Mouse (Mus musculus) megakaryocyte progenitor cell, adult 5-6 weeks (primary cell): ENCODE measurements around the gene Nme8. TPM values are rescaled to one million over a fixed set of nuclear protein-coding genes. Genes with fewer than 3 reads are reported as not detected.
A peak's percentile ranks its signal among the peaks of the same experiment; 100 is the strongest.

ENCODE experiments used
- ATAC-seq: replicated peaks from 2 replicates; pipeline ENCODE4 v1.8.0; 2016; ENCODE audit warnings: mild to moderate bottlenecking, moderate TSS enrichment, inconsistent platforms; ENCODE audit not compliant: poor library complexity
- total RNA-seq, 2 experiments: library from RNA; stranded (forward) in 1 of 2; stranded (reverse) in 1 of 2; fragments of 157-497, 149-512 nt in 1 of 2; fragments of 200-1000 nt in 1 of 2; gene quantifications; 2 replicates each; pipeline versions ENCODE4 v1.2.3 to v1.2.4; 2015 to 2017

Nme8 gene
- total RNA-seq (2015) (not detected in 2 replicates), total RNA-seq (2017) (not detected in 2 replicates)

DNA sequence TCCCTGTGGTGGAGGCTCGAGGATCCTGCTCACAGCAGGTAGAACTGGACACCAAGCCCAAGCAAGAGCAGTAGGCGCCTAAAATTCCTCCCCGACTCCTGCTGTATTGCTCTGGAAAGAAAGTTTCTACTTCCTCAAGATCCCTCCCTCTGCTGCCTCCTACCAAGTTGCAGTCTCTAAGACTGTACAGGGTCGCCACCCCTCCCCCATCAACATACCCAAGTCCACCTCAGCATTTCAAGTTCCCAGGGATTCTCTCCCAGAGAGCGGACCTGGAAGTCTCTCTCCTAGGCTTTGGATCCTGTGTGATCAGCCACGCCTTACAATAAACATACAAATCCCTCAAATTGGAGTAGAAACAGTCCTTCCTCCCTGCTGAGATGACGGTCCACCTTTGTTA is at the start of gene Nme8:
Nme8 (minus strand) TSS at position 5 of the 400 bp plus-strand sequence.
- ATAC-seq, result no peak

GRCm38 (mm10) chr13:19745741-19746140 is 48.1 kb upstream of the Nme8 start:
- no peak for ATAC-seq

- ATAC-seq, result no peak
Measured at GRCm38 (mm10) chr13:19744536-19744935, 46.9 kb upstream of the Nme8 start.

GRCm38 (mm10) chr13:19734597-19734996 is 37.0 kb upstream of the Nme8 start:
- ATAC-seq, result no peak

- ATAC-seq, result peak; percentile 46; the same call in 1 of the 2 replicates
Measured at GRCm38 (mm10) chr13:19730826-19731225, 33.2 kb upstream of the Nme8 start.

DNA sequence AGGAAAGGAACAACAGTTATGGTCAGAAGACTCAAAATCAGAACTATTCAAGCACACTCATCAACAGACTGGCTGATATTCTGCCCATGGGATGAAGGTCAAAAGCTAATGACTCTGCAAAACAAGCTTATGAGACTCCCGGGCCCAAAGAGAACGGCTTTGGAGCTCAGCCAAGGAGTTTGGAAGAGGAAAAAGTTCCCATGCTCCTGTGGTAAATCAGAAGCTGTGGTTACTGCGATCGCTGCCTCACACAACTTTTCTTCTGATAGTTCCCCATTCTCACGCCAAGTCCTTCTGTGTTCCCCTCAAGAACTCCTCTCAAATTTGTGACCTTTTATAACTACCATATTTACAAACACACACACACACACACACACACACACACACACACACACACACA is 21.4 kb upstream of the Nme8 start:
- ATAC-seq, result peak; percentile 37; the same call in 1 of the 2 replicates

DNA sequence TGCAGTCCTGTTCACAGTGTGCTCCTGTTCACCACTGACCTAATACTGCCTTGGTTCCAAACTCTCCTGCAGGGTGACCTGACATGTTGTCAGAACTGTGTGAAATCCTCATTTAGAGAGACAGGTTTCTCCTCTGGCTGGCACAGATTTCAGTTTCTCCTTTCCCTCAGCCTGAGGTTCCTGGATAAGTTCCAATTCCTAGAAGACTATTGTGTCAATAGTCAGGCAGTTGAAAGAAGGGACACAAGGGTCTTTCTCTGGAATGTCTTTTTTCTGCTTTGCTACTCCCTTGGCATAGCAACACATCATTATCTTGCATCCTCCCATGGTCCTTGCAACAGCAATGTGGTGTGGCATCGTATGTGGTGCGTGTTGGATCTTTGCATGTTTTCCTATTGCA is 19.6 kb upstream of the Nme8 start:
- no peak for ATAC-seq

GRCm38 (mm10) chr13:19703806-19704205 is 6.2 kb upstream of the Nme8 start:
- no peak for ATAC-seq

GRCm38 (mm10) chr13:19701443-19702078 is 4.0 kb upstream of the Nme8 start:
- ATAC-seq, result no peak

GRCm38 (mm10) chr13:19700733-19701442 is 3.3 kb upstream of the Nme8 start:
- ATAC-seq, result peak; percentile 71

DNA sequence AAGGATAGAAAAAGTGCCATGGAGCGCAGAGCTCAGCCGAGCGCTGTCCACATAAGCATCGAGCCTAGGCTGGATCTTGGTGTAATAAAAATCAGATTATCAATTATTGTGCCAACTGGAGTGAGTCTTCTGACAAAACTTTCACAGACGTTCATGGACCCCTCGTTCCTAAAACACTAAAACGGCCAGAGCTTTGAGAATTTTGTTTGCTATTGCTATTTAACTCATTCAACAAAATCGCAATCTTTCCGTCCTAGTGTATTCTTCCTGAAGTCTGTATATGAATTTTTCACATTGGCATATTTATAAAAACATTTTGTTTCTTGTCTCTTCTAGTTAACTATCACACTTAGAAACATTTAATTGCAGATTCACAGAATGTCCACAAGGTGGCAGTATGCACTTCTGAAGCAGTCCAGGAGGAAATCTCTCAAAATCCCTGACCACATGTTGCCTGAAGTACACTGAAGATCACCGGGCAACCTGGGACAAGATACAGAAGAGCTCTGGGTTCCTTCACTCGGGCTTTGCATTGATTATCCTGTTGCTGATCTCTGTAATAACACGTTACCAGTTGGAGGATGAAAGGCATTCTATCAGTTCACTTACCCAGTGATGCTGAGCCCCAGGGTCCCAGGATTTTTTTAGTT is 1.1 kb upstream of the Nme8 start:
- peak; percentile 89 for ATAC-seq

- ATAC-seq, result no peak; the same call in 1 of the 2 replicates
Measured at GRCm38 (mm10) chr13:19690417-19690816, 7.2 kb downstream of the Nme8 start.

DNA sequence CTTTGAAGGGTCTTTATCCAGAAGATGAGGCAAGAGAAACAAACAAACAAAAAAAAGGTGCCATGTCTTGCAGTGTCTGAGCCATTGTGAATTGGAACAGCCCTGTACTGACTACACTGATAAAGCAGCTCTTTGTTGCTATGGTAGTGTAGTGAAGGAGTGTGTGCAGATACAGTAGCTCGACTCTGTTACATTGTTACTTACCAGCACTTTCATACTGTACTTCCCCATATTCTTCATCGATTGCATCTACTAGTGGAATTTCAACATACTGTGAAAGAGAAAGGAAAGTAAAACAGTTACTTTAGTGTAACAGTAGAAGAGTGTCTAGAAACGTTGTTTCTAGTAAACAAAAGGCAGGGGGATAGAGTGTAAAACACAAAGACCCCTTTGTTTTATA is 7.6 kb downstream of the Nme8 start:
- ATAC-seq, result peak; percentile 94

DNA sequence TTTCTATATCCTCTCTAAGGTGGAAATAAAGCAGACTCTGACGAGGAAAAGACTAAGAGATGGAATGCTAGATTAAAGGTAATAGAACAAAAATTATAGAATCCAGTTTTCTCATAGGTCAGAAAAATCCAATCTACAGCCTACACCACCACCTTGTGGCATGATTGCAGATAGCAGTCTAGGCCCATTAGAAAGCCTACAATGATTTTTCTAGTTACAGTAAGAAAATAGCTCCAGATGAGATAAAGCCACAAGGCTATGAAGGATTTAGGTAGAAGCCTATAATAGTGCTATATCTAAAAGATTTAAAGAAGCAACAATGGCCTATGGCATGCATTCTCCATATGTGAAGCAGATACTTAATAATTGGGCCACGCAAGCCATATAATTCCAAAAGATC is 13.6 kb downstream of the Nme8 start:
- peak; percentile 78 for ATAC-seq

DNA sequence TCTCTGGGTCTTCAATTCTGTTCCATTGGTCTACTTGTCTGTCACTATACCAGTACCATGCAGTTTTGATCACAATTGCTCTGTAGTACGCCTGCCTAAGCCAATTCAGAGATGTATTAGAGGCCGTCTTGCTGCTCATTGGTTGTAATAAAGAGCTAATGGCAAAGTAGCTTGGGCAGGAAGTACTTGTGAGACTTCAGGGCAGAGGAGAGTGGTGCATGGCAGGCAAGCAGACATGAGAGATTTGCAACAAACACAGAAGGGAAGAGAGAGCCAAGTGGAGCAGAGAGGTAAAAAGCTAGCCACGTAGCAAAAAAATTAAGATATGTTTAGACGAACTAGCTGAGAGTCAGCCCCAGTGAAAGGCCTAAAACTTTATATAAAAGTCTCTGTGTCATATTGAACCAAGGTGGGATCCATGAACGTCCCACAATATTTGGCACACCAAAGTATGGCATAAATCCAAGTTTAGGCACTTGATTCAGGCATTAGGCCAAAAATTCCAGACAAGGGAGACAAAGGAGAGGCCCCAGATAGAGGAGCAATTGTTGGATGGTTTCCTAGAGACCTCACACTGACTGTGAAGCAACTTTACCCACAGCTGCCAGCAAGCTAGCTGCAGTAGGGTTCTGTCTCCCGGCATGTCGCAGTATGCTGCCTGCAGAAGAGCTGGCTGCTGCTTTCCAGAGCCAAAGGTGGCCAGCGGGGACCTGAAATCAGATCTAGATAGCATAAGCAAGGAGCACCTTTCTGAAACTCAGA is 14.5 kb downstream of the Nme8 start:
- no peak for ATAC-seq

- no peak for ATAC-seq
Measured at GRCm38 (mm10) chr13:19674601-19675000, 23.0 kb downstream of the Nme8 start.

DNA sequence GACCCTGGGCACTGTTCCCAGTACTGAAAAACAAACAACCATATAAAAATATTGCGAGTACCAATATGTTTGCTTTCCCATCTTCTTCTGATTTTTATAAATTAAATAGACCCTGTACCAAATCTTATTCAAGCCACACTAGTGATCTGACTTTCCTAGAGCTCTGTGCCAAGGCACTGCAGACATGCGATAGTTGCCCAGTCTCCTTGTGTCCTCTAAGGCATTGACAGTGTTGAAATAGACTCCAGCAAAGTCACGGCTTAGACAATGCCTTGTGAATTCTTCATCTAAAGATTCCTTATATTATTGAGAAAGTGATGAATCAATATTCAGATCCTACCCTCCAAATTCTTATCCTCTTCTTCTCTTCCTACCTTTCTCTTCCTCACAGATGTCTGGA is 23.6 kb downstream of the Nme8 start:
- ATAC-seq, result no peak

GRCm38 (mm10) chr13:19668355-19669140 is 29.0 kb downstream of the Nme8 start:
- ATAC-seq, result no peak

DNA sequence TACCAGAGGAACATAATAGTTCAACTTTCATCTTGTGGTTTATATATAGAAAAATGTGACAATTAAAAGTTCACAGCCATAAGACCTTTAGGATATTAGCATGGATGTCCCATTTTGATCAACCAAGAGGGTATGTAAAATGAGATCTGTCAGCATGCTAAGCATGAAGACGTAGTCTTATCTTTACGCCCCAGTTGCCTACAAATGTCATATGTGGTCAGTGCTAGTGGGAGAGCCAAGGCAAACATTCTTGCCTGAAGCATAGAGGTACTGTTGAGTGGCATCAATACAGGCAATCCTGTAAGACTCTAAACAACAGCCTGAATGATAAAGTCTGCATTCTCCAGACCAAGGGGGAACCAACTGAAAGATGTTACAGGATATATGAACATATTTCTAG is 45.2 kb downstream of the Nme8 start:
- peak; percentile 27; the same call in 1 of the 2 replicates for ATAC-seq

- ATAC-seq, result peak; percentile 99
Measured at GRCm38 (mm10) chr13:19649824-19650223, 47.8 kb downstream of the Nme8 start.
